Mouse (Mus musculus) ES-CJ7 (cell line): ENCODE data around the gene Rnft2.

ENCODE experiments used
- DNase-seq: peaks from one replicate; pipeline ENCODE4 v3.0.0; 2011; ENCODE audit warnings: low read depth, low spot score

The Rnft2 gene

GRCm38 (mm10) chr5:118142471-118142870 lies 102.4 kb downstream of the Rnft2 start:
- DNase-seq = no peak
